Mouse (Mus musculus): ENCODE measurements around the gene Scn8a. TPM values are rescaled to one million over a fixed set of nuclear protein-coding genes. Genes with fewer than 3 reads are reported as not detected.
A peak's percentile ranks its signal among the peaks of the same experiment; 100 is the strongest.
"Not testable (repeated sequence)": the region's sequence is repeated elsewhere in the genome, so short reads cannot be mapped to it uniquely, and the experiment has no call there.

The Scn8a gene
- polyA plus RNA-seq (2015; fragmentation: Nextera tagmentation; extraction: Ambion mirVana), result 5.5 and 6.1 TPM in 2 replicates

- no peak for ATAC-seq (ENCODE audit: low FRiP score, low read depth)
- H3K27ac ChIP-seq, result no peak within 1 kb of the TSS
- H3K4me3 ChIP-seq, result peak within 1 kb of the TSS; percentile 72
- H3K4me1 ChIP-seq, result peaks cover 17% of the 10 kb centered on the region
- no peaks in the 10 kb centered on the region for H3K36me3 ChIP-seq
- peak within 1 kb of the TSS; percentile 81 for H3K4me2 ChIP-seq (replicated peaks)
- H3K27me3 ChIP-seq, result peaks cover 52% of the 10 kb centered on the region
- 77% methylated on average over 7 of the region's 7 CpGs for WGBS
- peaks cover 7% of the 10 kb centered on the region for H3K9me3 ChIP-seq
- peak within 1 kb of the TSS; percentile 55 for H3K9ac ChIP-seq
These were observed at the start of gene Scn8a for GRCm38 (mm10) chr15:100869558-100869957. Scn8a (plus strand) TSS chr15:100869858.

GRCm38 (mm10) chr15:100821824-100822223, 47.8 kb upstream of the Scn8a start:
- ATAC-seq (ENCODE audit: low FRiP score, low read depth), result no peak
- H3K4me1 ChIP-seq, result peaks cover 12% of the 10 kb centered on the region
- no peak overlapping the region for H3K9ac ChIP-seq
- H3K27ac ChIP-seq, result no peak overlapping the region
- WGBS, result 63% methylated on average over 8 of the region's 8 CpGs
- peaks cover 30% of the 10 kb centered on the region for H3K27me3 ChIP-seq
- no peak overlapping the region for H3K4me3 ChIP-seq
- no peaks in the 10 kb centered on the region for H3K36me3 ChIP-seq
- peaks cover 8% of the 10 kb centered on the region; the same call in 1 of the 2 replicates for H3K9me3 ChIP-seq
- H3K4me2 ChIP-seq (replicated peaks), result no peak overlapping the region

GRCm38 (mm10) chr15:100822370-100822769, 47.3 kb upstream of the Scn8a start:
- H3K36me3 ChIP-seq; H3K9ac ChIP-seq; H3K4me2 ChIP-seq (replicated peaks); ATAC-seq (ENCODE audit: low FRiP score, low read depth); H3K27ac ChIP-seq; H3K4me3 ChIP-seq; H3K9me3 ChIP-seq: not testable (repeated sequence)
- H3K27me3 ChIP-seq, result peaks cover 30% of the 10 kb centered on the region
- H3K4me1 ChIP-seq, result peaks cover 12% of the 10 kb centered on the region
- 53% methylated on average over 4 of the region's 4 CpGs for WGBS

- Histone ChIP-seq H3K4me2 (replicated peaks) (peak overlapping the region; percentile 57), H3K9me3 (0 out of 2 replicates have a peak, but pooled peaks cover 5% of the 10 kb centered on the region), H3K9ac (peak overlapping the region; percentile 35; the same call in 1 of the 2 replicates), H3K27me3 (peaks cover 30% of the 10 kb centered on the region), H3K4me3 (peak overlapping the region; percentile 24), H3K36me3 (no peaks in the 10 kb centered on the region), H3K4me1 (peaks cover 12% of the 10 kb centered on the region), H3K27ac (no peak overlapping the region)
- WGBS, result 13% methylated on average over 26 of the region's 26 CpGs
- ATAC-seq (ENCODE audit: low FRiP score, low read depth), result no peak
These were observed 44.3 kb upstream of the Scn8a start for GRCm38 (mm10) chr15:100825249-100825856.

- no peaks in the 10 kb centered on the region for H3K36me3 ChIP-seq
- 88% methylated on average over 8 of the region's 8 CpGs for WGBS
- peaks cover 12% of the 10 kb centered on the region for H3K4me1 ChIP-seq
- no peak overlapping the region for H3K4me2 ChIP-seq (replicated peaks)
- 0 out of 2 replicates have a peak, but pooled peaks cover 5% of the 10 kb centered on the region for H3K9me3 ChIP-seq
- no peak overlapping the region for H3K27ac ChIP-seq
- H3K27me3 ChIP-seq, result peaks cover 30% of the 10 kb centered on the region
- no peak overlapping the region for H3K9ac ChIP-seq
- no peak overlapping the region for H3K4me3 ChIP-seq
- ATAC-seq (ENCODE audit: low FRiP score, low read depth), result no peak
These were observed 43.6 kb upstream of the Scn8a start for GRCm38 (mm10) chr15:100826076-100826475.

- Histone ChIP-seq H3K4me3 (no peak overlapping the region), H3K9me3 (0 out of 2 replicates have a peak, but pooled peaks cover 5% of the 10 kb centered on the region), H3K27ac (no peak overlapping the region), H3K9ac (no peak overlapping the region), H3K4me2 (replicated peaks) (no peak overlapping the region), H3K36me3 (no peaks in the 10 kb centered on the region), H3K27me3 (peaks cover 19% of the 10 kb centered on the region), H3K4me1 (peaks cover 8% of the 10 kb centered on the region)
- WGBS, result 84% methylated on average over 9 of the region's 9 CpGs
- no peak for ATAC-seq (ENCODE audit: low FRiP score, low read depth)
These were observed 39.9 kb upstream of the Scn8a start for GRCm38 (mm10) chr15:100829775-100830174.

- Histone ChIP-seq H3K36me3 (no peaks in the 10 kb centered on the region), H3K9ac (no peak overlapping the region), H3K4me3 (no peak overlapping the region), H3K4me1 (no peaks in the 10 kb centered on the region), H3K9me3 (0 out of 2 replicates have a peak, but pooled peaks cover 5% of the 10 kb centered on the region), H3K27me3 (peaks cover 10% of the 10 kb centered on the region), H3K27ac (no peak overlapping the region), H3K4me2 (replicated peaks) (no peak overlapping the region)
- ATAC-seq (ENCODE audit: low FRiP score, low read depth), result no peak
- 54% methylated on average over 6 of the region's 6 CpGs for WGBS
These were observed 39.0 kb upstream of the Scn8a start for GRCm38 (mm10) chr15:100830682-100831081.

GRCm38 (mm10) chr15:100832144-100832543, 37.5 kb upstream of the Scn8a start:
- Histone ChIP-seq H3K4me2 (replicated peaks) (no peak overlapping the region), H3K4me3 (no peak overlapping the region), H3K4me1 (no peaks in the 10 kb centered on the region), H3K27me3 (peaks cover 4% of the 10 kb centered on the region; the same call in 1 of the 2 replicates), H3K27ac (no peak overlapping the region), H3K36me3 (no peaks in the 10 kb centered on the region), H3K9me3 (0 out of 2 replicates have a peak, but pooled peaks cover 5% of the 10 kb centered on the region), H3K9ac (no peak overlapping the region)
- no peak for ATAC-seq (ENCODE audit: low FRiP score, low read depth)
- 78% methylated on average over 8 of the region's 8 CpGs for WGBS

GRCm38 (mm10) chr15:100832784-100833183, 36.9 kb upstream of the Scn8a start:
- Histone ChIP-seq H3K4me1 (no peaks in the 10 kb centered on the region), H3K27ac (no peak overlapping the region), H3K4me2 (replicated peaks) (no peak overlapping the region), H3K27me3 (peaks cover 4% of the 10 kb centered on the region; the same call in 1 of the 2 replicates), H3K36me3 (no peaks in the 10 kb centered on the region), H3K9ac (no peak overlapping the region), H3K4me3 (no peak overlapping the region), H3K9me3 (peaks cover 9% of the 10 kb centered on the region)
- ATAC-seq (ENCODE audit: low FRiP score, low read depth), result no peak
- WGBS, result 27% methylated on average over 7 of the region's 7 CpGs

GRCm38 (mm10) chr15:100836729-100837128, 32.9 kb upstream of the Scn8a start:
- 80% methylated on average over 8 of the region's 8 CpGs for WGBS
- no peak for ATAC-seq (ENCODE audit: low FRiP score, low read depth)
- peaks cover 5% of the 10 kb centered on the region for H3K4me1 ChIP-seq
- no peak overlapping the region for H3K27ac ChIP-seq
- no peak overlapping the region for H3K9ac ChIP-seq
- no peak overlapping the region for H3K4me2 ChIP-seq (replicated peaks)
- no peak overlapping the region for H3K4me3 ChIP-seq
- H3K9me3 ChIP-seq, result peaks cover 7% of the 10 kb centered on the region
- no peaks in the 10 kb centered on the region for H3K36me3 ChIP-seq
- H3K27me3 ChIP-seq, result peaks cover 4% of the 10 kb centered on the region; the same call in 1 of the 2 replicates

- Histone ChIP-seq H3K27me3 (no peaks in the 10 kb centered on the region), H3K9me3 (peaks cover 7% of the 10 kb centered on the region), H3K4me1 (peaks cover 5% of the 10 kb centered on the region), H3K27ac (no peak overlapping the region), H3K4me2 (replicated peaks) (peak overlapping the region; percentile 25; the same call in 1 of the 2 replicates), H3K36me3 (no peaks in the 10 kb centered on the region), H3K9ac (no peak overlapping the region), H3K4me3 (no peak overlapping the region)
- ATAC-seq (ENCODE audit: low FRiP score, low read depth), result peak; percentile 69; the same call in 1 of the 2 replicates
- 27% methylated on average over 12 of the region's 12 CpGs for WGBS
These were observed 31.0 kb upstream of the Scn8a start for GRCm38 (mm10) chr15:100838607-100839207.

GRCm38 (mm10) chr15:100844336-100844735, 25.3 kb upstream of the Scn8a start:
- Histone ChIP-seq H3K4me3 (no peak overlapping the region), H3K4me1 (peaks cover 8% of the 10 kb centered on the region; the same call in 1 of the 2 replicates), H3K27me3 (no peaks in the 10 kb centered on the region), H3K36me3 (no peaks in the 10 kb centered on the region), H3K4me2 (replicated peaks) (no peak overlapping the region), H3K27ac (no peak overlapping the region), H3K9ac (no peak overlapping the region), H3K9me3 (peaks cover 6% of the 10 kb centered on the region; the same call in 1 of the 2 replicates)
- WGBS, result 84% methylated on average over 7 of the region's 7 CpGs
- no peak for ATAC-seq (ENCODE audit: low FRiP score, low read depth)

All from limb, embryonic 13.5 days (tissue).